Mouse (Mus musculus) C2C12 (cell line): ENCODE measurements around the gene Tbc1d22b.

Experiments
- CTCF ChIP-seq: IDR thresholded peaks from one replicate; pipeline ENCODE4 v1.5.1; 2011; ENCODE audit not compliant: control insufficient read depth, insufficient read depth, insufficient read length
- MAX ChIP-seq: IDR thresholded peaks from one replicate; pipeline ENCODE4 v1.6.1; 2011; ENCODE audit warnings: mild to moderate bottlenecking, control low read depth
- USF1 ChIP-seq: IDR thresholded peaks from one replicate; pipeline ENCODE4 v1.6.1; 2011; ENCODE audit warnings: low read depth, mild to moderate bottlenecking, control low read depth, moderate library complexity

- no peak for TF ChIP-seq CTCF
- no peak for TF ChIP-seq MAX
- no peak for TF ChIP-seq USF1
Observed at GRCm38 (mm10) chr17:29614115-29615023, 64.8 kb downstream of the Tbc1d22b start, which contains the start of the genes Rnf8 and Gm28043.
